Mouse (Mus musculus) erythroblast, embryonic 14.5 days (primary cell): ENCODE data around the gene Ubr4.

Source experiments
- GATA1 ChIP-seq: IDR thresholded peaks from 2 replicates; pipeline ENCODE4 v1.6.1; 2012; ENCODE audit warnings: low read length, inconsistent platforms, mixed read lengths
- TAL1 ChIP-seq: IDR thresholded peaks from 3 replicates; pipeline ENCODE4 v1.6.1; 2012; ENCODE audit warnings: low read length, inconsistent platforms, mixed read lengths

GRCm38 (mm10) chr4:139519221-139519620 is 166.8 kb downstream of the Ubr4 start:
- TF ChIP-seq GATA1 (no peak), TAL1 (no peak)
